Mouse (Mus musculus): Measurements from ENCODE around the gene Gm28870.
"Not testable (repeated sequence)": the region's sequence is repeated elsewhere in the genome, so short reads cannot be mapped to it uniquely, and the experiment has no call there.

The Gm28870 gene

DNA sequence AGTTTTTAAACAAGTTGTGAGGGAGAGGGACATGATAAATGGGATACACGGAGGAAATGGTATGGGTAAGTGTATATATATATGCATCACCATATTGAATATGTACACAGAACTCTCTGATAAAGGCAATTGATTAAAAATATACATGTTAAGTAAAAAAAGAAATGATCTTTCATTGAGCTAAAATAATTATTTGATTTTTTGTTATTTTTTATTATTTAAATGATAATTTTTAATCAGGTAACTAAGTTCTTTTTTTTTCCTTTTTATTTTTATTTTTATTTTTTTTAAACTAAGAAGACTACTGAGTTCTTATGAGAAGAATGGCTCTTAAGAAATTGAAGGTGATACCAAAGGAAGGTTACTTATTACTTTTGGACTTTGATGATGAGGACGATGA is at the start of gene Gm28870:
Gene Gm28870, plus strand, starts transcription at position 301 of the 400 bp plus-strand sequence.
- DNase-seq: not testable (repeated sequence)
